Comparison of ENCODE assay signal across 20 mouse cellular contexts in the genomic region with DNA sequence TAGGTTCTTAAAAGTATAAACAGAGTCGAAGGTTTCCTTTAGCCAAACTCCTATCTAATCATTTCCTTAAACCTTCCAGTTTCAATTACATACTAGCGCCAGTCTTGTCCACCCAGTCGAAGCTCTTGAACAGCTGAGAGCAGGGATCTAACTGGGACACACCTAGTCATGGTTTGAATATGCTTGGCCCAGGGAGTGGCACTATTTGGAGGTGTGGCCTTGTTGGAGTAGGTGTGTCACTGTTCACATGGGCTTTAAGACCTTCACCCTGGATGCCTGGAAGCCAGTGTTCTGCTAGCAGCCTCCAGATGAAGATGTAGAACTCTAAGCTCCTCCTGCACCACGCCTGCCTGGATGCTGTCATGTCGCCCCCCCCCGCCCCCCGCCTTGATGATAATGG.
"Had no signal": no experiment of that assay in that cellular context is flagged by ENCODE, and none has a peak within 500 bp of the region (broad histone marks: within the 10 kb centered on the region; RNA-seq: fewer than 3 reads in every experiment).

No protein-coding gene starts in this region.

- H3K27ac ChIP-seq: limb, embryonic 12.5 days; liver, embryonic 13.5 days; macrophage; midbrain, embryonic 15.5 days; neural tube, embryonic 12.5 days had no signal

- H3K36me3 ChIP-seq: liver, embryonic 13.5 days; midbrain, embryonic 15.5 days had no signal

- ATAC-seq: liver, postnatal 0 days; midbrain, embryonic 15.5 days had no signal

- H3K27me3 ChIP-seq: kidney, embryonic 15.5 days; limb, embryonic 12.5 days; liver, embryonic 13.5 days; megakaryocyte, embryonic 14.5 days; midbrain, embryonic 15.5 days; neural tube, embryonic 12.5 days had no signal

- H3K9ac ChIP-seq: kidney, embryonic 15.5 days; limb, embryonic 12.5 days; liver, embryonic 13.5 days; liver, postnatal 0 days; midbrain, embryonic 15.5 days; neural tube, embryonic 12.5 days had no signal

- DNase-seq: kidney, adult 2 months; kidney, postnatal 14 days; layer of hippocampus, adult 9-11 months; layer of hippocampus, postnatal 36 days; liver; liver, embryonic 13.5 days; liver, postnatal 0 days; lung, postnatal 10 days; retina, postnatal 1 day; right cerebral cortex, postnatal 4 days; spleen, adult 18-20 months; thymus, adult 2 months; thymus, postnatal 4 days had no signal

- H3K4me1 ChIP-seq: liver, embryonic 13.5 days had no signal

- H3K4me3 ChIP-seq: kidney, embryonic 15.5 days; limb, embryonic 12.5 days; liver, embryonic 13.5 days; megakaryocyte, embryonic 14.5 days; midbrain, embryonic 15.5 days; neural tube, embryonic 12.5 days had no signal

- H3K4me2 ChIP-seq: kidney, embryonic 15.5 days; limb, embryonic 12.5 days; liver, embryonic 13.5 days; midbrain, embryonic 11.5 days; midbrain, embryonic 15.5 days; neural tube, embryonic 12.5 days had no signal

- H3K9me3 ChIP-seq: kidney, embryonic 15.5 days; limb, embryonic 12.5 days; liver, embryonic 13.5 days; megakaryocyte, embryonic 14.5 days; midbrain, embryonic 15.5 days; neural tube, embryonic 12.5 days had no signal
